Mouse (Mus musculus): Measurements from ENCODE around the gene Gm11639. TPM values are rescaled to one million over a fixed set of nuclear protein-coding genes. Genes with fewer than 3 reads are reported as not detected.

Gene Gm11639
- total and polyA plus RNA-seq, 2 experiments from 2014 or later = 0.43 TPM; not detected in 1

GRCm38 (mm10) chr11:105156748-105157267 is 471.3 kb downstream of the Gm11639 start:
- WGBS = 89% methylated on average over 19 of the region's 19 CpGs
- no peak for ATAC-seq
- Histone ChIP-seq H3K36me3 (ENCODE audit: insufficient read depth, low read length) (no peaks in the 10 kb centered on the region), H3K4me3 (ENCODE audit: low read length) (no peak overlapping the region), H3K9ac (replicated peaks; ENCODE audit: low read length) (no peak overlapping the region), H3K27me3 (ENCODE audit: insufficient read depth, low read length) (no peaks in the 10 kb centered on the region), H3K4me1 (ENCODE audit: insufficient read depth, low read length) (peaks cover 5% of the 10 kb centered on the region; the same call in 1 of the 2 replicates), H3K27ac (no peak overlapping the region), H3K9me3 (ENCODE audit: low read length) (no peaks in the 10 kb centered on the region), H3K4me2 (ENCODE audit: low read depth, low read length) (no peak overlapping the region)
- no peak for DNase-seq (ENCODE audit: low spot score)
- TF ChIP-seq CTCF (IDR thresholded peaks at IDR 0.05; ENCODE audit: low read depth) = no peak

GRCm38 (mm10) chr11:105158047-105158446 is 472.5 kb downstream of the Gm11639 start:
- Histone ChIP-seq H3K27me3 (ENCODE audit: insufficient read depth, low read length) (no peaks in the 10 kb centered on the region), H3K4me2 (ENCODE audit: low read depth, low read length) (no peak overlapping the region), H3K27ac (no peak overlapping the region), H3K9ac (replicated peaks; ENCODE audit: low read length) (no peak overlapping the region), H3K9me3 (ENCODE audit: low read length) (no peaks in the 10 kb centered on the region), H3K4me1 (ENCODE audit: insufficient read depth, low read length) (peaks cover 5% of the 10 kb centered on the region; the same call in 1 of the 2 replicates), H3K36me3 (ENCODE audit: insufficient read depth, low read length) (no peaks in the 10 kb centered on the region), H3K4me3 (ENCODE audit: low read length) (no peak overlapping the region)
- ATAC-seq (no peak), DNase-seq (ENCODE audit: low spot score) (no peak)
- no peak for TF ChIP-seq CTCF (IDR thresholded peaks at IDR 0.05; ENCODE audit: low read depth)

- Histone ChIP-seq H3K27me3 (ENCODE audit: insufficient read depth, low read length) (no peaks in the 10 kb centered on the region), H3K4me2 (ENCODE audit: low read depth, low read length) (no peak overlapping the region), H3K4me3 (ENCODE audit: low read length) (no peak overlapping the region), H3K4me1 (ENCODE audit: insufficient read depth, low read length) (no peaks in the 10 kb centered on the region), H3K9ac (replicated peaks; ENCODE audit: low read length) (no peak overlapping the region), H3K27ac (no peak overlapping the region), H3K36me3 (ENCODE audit: insufficient read depth, low read length) (no peaks in the 10 kb centered on the region), H3K9me3 (ENCODE audit: low read length) (no peaks in the 10 kb centered on the region)
- 55% methylated on average over 6 of the region's 6 CpGs for WGBS
- TF ChIP-seq CTCF (IDR thresholded peaks at IDR 0.05; ENCODE audit: low read depth) = no peak
- no peak for DNase-seq (ENCODE audit: low spot score)
- no peak for ATAC-seq
Observed at GRCm38 (mm10) chr11:105159673-105160360, 474.3 kb downstream of the Gm11639 start.

GRCm38 (mm10) chr11:105161411-105161810 is 475.9 kb downstream of the Gm11639 start:
- Histone ChIP-seq H3K36me3 (ENCODE audit: insufficient read depth, low read length) (no peaks in the 10 kb centered on the region), H3K4me3 (ENCODE audit: low read length) (no peak overlapping the region), H3K4me1 (ENCODE audit: insufficient read depth, low read length) (no peaks in the 10 kb centered on the region), H3K27ac (no peak overlapping the region), H3K4me2 (ENCODE audit: low read depth, low read length) (no peak overlapping the region), H3K9me3 (ENCODE audit: low read length) (no peaks in the 10 kb centered on the region), H3K9ac (replicated peaks; ENCODE audit: low read length) (no peak overlapping the region), H3K27me3 (ENCODE audit: insufficient read depth, low read length) (no peaks in the 10 kb centered on the region)
- ATAC-seq (no peak), DNase-seq (ENCODE audit: low spot score) (no peak)
- 80% methylated on average over 2 of the region's 2 CpGs for WGBS
- no peak for TF ChIP-seq CTCF (IDR thresholded peaks at IDR 0.05; ENCODE audit: low read depth)

GRCm38 (mm10) chr11:105164516-105165510 is 479.3 kb downstream of the Gm11639 start:
- no peak overlapping the region for H3K27ac ChIP-seq
- H3K4me1 ChIP-seq (ENCODE audit: insufficient read depth, low read length) = no peaks in the 10 kb centered on the region
- DNase-seq (ENCODE audit: low spot score) (no peak), ATAC-seq (no peak)
- no peak for TF ChIP-seq CTCF (IDR thresholded peaks at IDR 0.05; ENCODE audit: low read depth)
- H3K9ac ChIP-seq (replicated peaks; ENCODE audit: low read length) = no peak overlapping the region
- no peaks in the 10 kb centered on the region for H3K9me3 ChIP-seq (ENCODE audit: low read length)
- H3K4me2 ChIP-seq (ENCODE audit: low read depth, low read length) = no peak overlapping the region
- H3K36me3 ChIP-seq (ENCODE audit: insufficient read depth, low read length) = no peaks in the 10 kb centered on the region
- no peaks in the 10 kb centered on the region for H3K27me3 ChIP-seq (ENCODE audit: insufficient read depth, low read length)
- H3K4me3 ChIP-seq (ENCODE audit: low read length) = no peak overlapping the region
- 87% methylated on average over 69 of the region's 69 CpGs for WGBS

GRCm38 (mm10) chr11:105166780-105167179 is 481.3 kb downstream of the Gm11639 start:
- Histone ChIP-seq H3K4me1 (ENCODE audit: insufficient read depth, low read length) (no peaks in the 10 kb centered on the region), H3K27me3 (ENCODE audit: insufficient read depth, low read length) (no peaks in the 10 kb centered on the region), H3K27ac (no peak overlapping the region), H3K4me2 (ENCODE audit: low read depth, low read length) (no peak overlapping the region), H3K4me3 (ENCODE audit: low read length) (no peak overlapping the region), H3K9ac (replicated peaks; ENCODE audit: low read length) (no peak overlapping the region), H3K9me3 (ENCODE audit: low read length) (no peaks in the 10 kb centered on the region), H3K36me3 (ENCODE audit: insufficient read depth, low read length) (no peaks in the 10 kb centered on the region)
- WGBS = 91% methylated on average over 10 of the region's 10 CpGs
- no peak for TF ChIP-seq CTCF (IDR thresholded peaks at IDR 0.05; ENCODE audit: low read depth)
- ATAC-seq = no peak
- DNase-seq (ENCODE audit: low spot score) = no peak

Other genes with a start within 250 kb of the Gm11639 start
- 54.9 and 75.5 TPM in 2 replicates for gene Kansl1, start 216.8 kb upstream of the Gm11639 start, total RNA-seq (2014; rRNA removed)
- 17.9 and 19.0 TPM in 2 replicates for gene Kansl1, start 216.8 kb upstream of the Gm11639 start, polyA plus RNA-seq (2015; fragmentation: Nextera tagmentation; extraction: Ambion mirVana)
- gene Cdc27, start 135.1 kb upstream of the Gm11639 start, total RNA-seq (2014; rRNA removed) = 23.8 and 27.4 TPM in 2 replicates
- gene Cdc27, start 135.1 kb upstream of the Gm11639 start, polyA plus RNA-seq (2015; fragmentation: Nextera tagmentation; extraction: Ambion mirVana) = 38.2 and 39.1 TPM in 2 replicates
- 1.2 and 1.7 TPM in 2 replicates for gene Myl4, start 135.0 kb upstream of the Gm11639 start, total RNA-seq (2014; rRNA removed)
- gene Myl4, start 135.0 kb upstream of the Gm11639 start, polyA plus RNA-seq (2015; fragmentation: Nextera tagmentation; extraction: Ambion mirVana) = 5.6 and 5.9 TPM in 2 replicates
- gene Itgb3, start 77.7 kb upstream of the Gm11639 start, total RNA-seq (2014; rRNA removed) = 1.7 TPM in 2 replicates
- 0.82 and 1.0 TPM in 2 replicates for gene Itgb3, start 77.7 kb upstream of the Gm11639 start, polyA plus RNA-seq (2015; fragmentation: Nextera tagmentation; extraction: Ambion mirVana)